Mouse (Mus musculus) spleen, adult 12 weeks (tissue): ENCODE measurements around the gene Safb.

Experiments used
- DNase-seq: peaks from one replicate; pipeline ENCODE4 v3.0.0; 2022; ENCODE audit warnings: low spot score

The Safb gene

GRCm38 (mm10) chr17:56584257-56585130, at the start of gene Safb, which contains the start of gene Safb2:
Safb (plus strand) TSS chr17:56584825.
Safb2 (minus strand) TSS chr17:56584585.
- DNase-seq: peak; percentile 98

- DNase-seq: no peak
Measured at GRCm38 (mm10) chr17:56536192-56536591, 48.4 kb upstream of the Safb start.

GRCm38 (mm10) chr17:56536874-56537273, 47.8 kb upstream of the Safb start:
- no peak for DNase-seq

GRCm38 (mm10) chr17:56537912-56538311, 46.7 kb upstream of the Safb start:
- DNase-seq: no peak

GRCm38 (mm10) chr17:56540562-56540975, 44.1 kb upstream of the Safb start:
- DNase-seq: no peak

GRCm38 (mm10) chr17:56542736-56543135, 41.9 kb upstream of the Safb start:
- no peak for DNase-seq

- no peak for DNase-seq
Measured at GRCm38 (mm10) chr17:56543684-56544224, 40.9 kb upstream of the Safb start.

GRCm38 (mm10) chr17:56544699-56545387, 39.8 kb upstream of the Safb start:
- no peak for DNase-seq

GRCm38 (mm10) chr17:56545945-56546344, 38.7 kb upstream of the Safb start:
- no peak for DNase-seq

GRCm38 (mm10) chr17:56546576-56546975, 38.0 kb upstream of the Safb start:
- DNase-seq: no peak

GRCm38 (mm10) chr17:56547116-56547845, 37.3 kb upstream of the Safb start:
- no peak for DNase-seq

GRCm38 (mm10) chr17:56547846-56548604, 36.6 kb upstream of the Safb start:
- DNase-seq: no peak

GRCm38 (mm10) chr17:56548605-56549105, 36.0 kb upstream of the Safb start:
- DNase-seq: no peak

GRCm38 (mm10) chr17:56550784-56551475, 33.7 kb upstream of the Safb start:
- DNase-seq: no peak

GRCm38 (mm10) chr17:56551841-56552581, 32.6 kb upstream of the Safb start:
- DNase-seq: no peak

GRCm38 (mm10) chr17:56552781-56553363, 31.8 kb upstream of the Safb start:
- peak; percentile 66 for DNase-seq

- no peak for DNase-seq
Measured at GRCm38 (mm10) chr17:56554122-56554551, 30.5 kb upstream of the Safb start, which contains the start of gene Gm20219. Gm20219 (minus strand) TSS chr17:56554387.

GRCm38 (mm10) chr17:56558448-56558847, 26.2 kb upstream of the Safb start:
- DNase-seq: peak; percentile 42

GRCm38 (mm10) chr17:56559386-56559785, 25.2 kb upstream of the Safb start:
- no peak for DNase-seq
